Mouse (Mus musculus): ENCODE measurements around the gene Phyhipl. TPM values are rescaled to one million over a fixed set of nuclear protein-coding genes. Genes with fewer than 3 reads are reported as not detected.

Phyhipl gene
- polyA plus RNA-seq, 1 experiment: 0.63 TPM

GRCm38 (mm10) chr10:70677946-70678345 is 22.2 kb upstream of the Phyhipl start:
- no peak overlapping the region for H3K27ac ChIP-seq (ENCODE audit: insufficient read depth, low read length)
- no peaks in the 10 kb centered on the region for H3K4me1 ChIP-seq (ENCODE audit: control insufficient read depth, insufficient read depth, low read length)
- TF ChIP-seq CTCF (IDR thresholded peaks at IDR 0.05; ENCODE audit: borderline replicate concordance, insufficient read depth, low read length) (no peak), POLR2A (IDR thresholded peaks at IDR 0.05; ENCODE audit: low read depth, low read length) (no peak)
- no peak overlapping the region for H3K4me3 ChIP-seq (ENCODE audit: insufficient read depth, low read length)

- no peaks in the 10 kb centered on the region for H3K4me1 ChIP-seq (ENCODE audit: control insufficient read depth, insufficient read depth, low read length)
These were observed 507 bp upstream of the Phyhipl start for GRCm38 (mm10) chr10:70656272-70656671.

GRCm38 (mm10) chr10:70654655-70655054 is 1.1 kb downstream of the Phyhipl start:
- TF ChIP-seq CTCF (IDR thresholded peaks at IDR 0.05; ENCODE audit: borderline replicate concordance, insufficient read depth, low read length) (no peak), POLR2A (IDR thresholded peaks at IDR 0.05; ENCODE audit: low read depth, low read length) (no peak)
- H3K4me3 ChIP-seq (ENCODE audit: insufficient read depth, low read length): no peak overlapping the region
- no peak overlapping the region for H3K27ac ChIP-seq (ENCODE audit: insufficient read depth, low read length)
- H3K4me1 ChIP-seq (ENCODE audit: control insufficient read depth, insufficient read depth, low read length): no peaks in the 10 kb centered on the region

More at GRCm38 (mm10) chr10:70656272-70656671, 507 bp upstream of the Phyhipl start:
- no peak overlapping the region for H3K4me3 ChIP-seq (ENCODE audit: insufficient read depth, low read length)
- TF ChIP-seq CTCF (IDR thresholded peaks at IDR 0.05; ENCODE audit: borderline replicate concordance, insufficient read depth, low read length) (no peak), POLR2A (IDR thresholded peaks at IDR 0.05; ENCODE audit: low read depth, low read length) (no peak)
- H3K27ac ChIP-seq (ENCODE audit: insufficient read depth, low read length): no peak overlapping the region

GRCm38 (mm10) chr10:70654139-70654538 is 1.6 kb downstream of the Phyhipl start:
- Histone ChIP-seq H3K27ac (ENCODE audit: insufficient read depth, low read length) (no peak overlapping the region), H3K4me3 (ENCODE audit: insufficient read depth, low read length) (no peak overlapping the region), H3K4me1 (ENCODE audit: control insufficient read depth, insufficient read depth, low read length) (no peaks in the 10 kb centered on the region)
- TF ChIP-seq CTCF (IDR thresholded peaks at IDR 0.05; ENCODE audit: borderline replicate concordance, insufficient read depth, low read length): no peak
- no peak for TF ChIP-seq POLR2A (IDR thresholded peaks at IDR 0.05; ENCODE audit: low read depth, low read length)

GRCm38 (mm10) chr10:70651769-70652648 is 3.8 kb downstream of the Phyhipl start:
- Histone ChIP-seq H3K4me1 (ENCODE audit: control insufficient read depth, insufficient read depth, low read length) (no peaks in the 10 kb centered on the region), H3K4me3 (ENCODE audit: insufficient read depth, low read length) (no peak overlapping the region), H3K27ac (ENCODE audit: insufficient read depth, low read length) (no peak overlapping the region)
- TF ChIP-seq POLR2A (IDR thresholded peaks at IDR 0.05; ENCODE audit: low read depth, low read length) (no peak), CTCF (IDR thresholded peaks at IDR 0.05; ENCODE audit: borderline replicate concordance, insufficient read depth, low read length) (no peak)

GRCm38 (mm10) chr10:70648831-70649230 is 6.9 kb downstream of the Phyhipl start:
- TF ChIP-seq CTCF (IDR thresholded peaks at IDR 0.05; ENCODE audit: borderline replicate concordance, insufficient read depth, low read length) (no peak), POLR2A (IDR thresholded peaks at IDR 0.05; ENCODE audit: low read depth, low read length) (no peak)
- H3K27ac ChIP-seq (ENCODE audit: insufficient read depth, low read length): no peak overlapping the region
- no peak overlapping the region for H3K4me3 ChIP-seq (ENCODE audit: insufficient read depth, low read length)
- H3K4me1 ChIP-seq (ENCODE audit: control insufficient read depth, insufficient read depth, low read length): no peaks in the 10 kb centered on the region

GRCm38 (mm10) chr10:70643131-70643530 is 12.6 kb downstream of the Phyhipl start:
- TF ChIP-seq POLR2A (IDR thresholded peaks at IDR 0.05; ENCODE audit: low read depth, low read length) (no peak), CTCF (IDR thresholded peaks at IDR 0.05; ENCODE audit: borderline replicate concordance, insufficient read depth, low read length) (no peak)

GRCm38 (mm10) chr10:70640896-70641596 is 14.7 kb downstream of the Phyhipl start:
- H3K27ac ChIP-seq (ENCODE audit: insufficient read depth, low read length): no peak overlapping the region
- H3K4me3 ChIP-seq (ENCODE audit: insufficient read depth, low read length): no peak overlapping the region
- peaks cover 3% of the 10 kb centered on the region for H3K4me1 ChIP-seq (ENCODE audit: control insufficient read depth, insufficient read depth, low read length)
- TF ChIP-seq POLR2A (IDR thresholded peaks at IDR 0.05; ENCODE audit: low read depth, low read length) (no peak), CTCF (IDR thresholded peaks at IDR 0.05; ENCODE audit: borderline replicate concordance, insufficient read depth, low read length) (no peak)

More at GRCm38 (mm10) chr10:70643131-70643530, 12.6 kb downstream of the Phyhipl start:
- Histone ChIP-seq H3K4me1 (ENCODE audit: control insufficient read depth, insufficient read depth, low read length) (peaks cover 3% of the 10 kb centered on the region), H3K27ac (ENCODE audit: insufficient read depth, low read length) (no peak overlapping the region), H3K4me3 (ENCODE audit: insufficient read depth, low read length) (no peak overlapping the region)

- H3K27ac ChIP-seq (ENCODE audit: insufficient read depth, low read length): no peak overlapping the region
- H3K4me1 ChIP-seq (ENCODE audit: control insufficient read depth, insufficient read depth, low read length): peaks cover 3% of the 10 kb centered on the region
- H3K4me3 ChIP-seq (ENCODE audit: insufficient read depth, low read length): no peak overlapping the region
- TF ChIP-seq CTCF (IDR thresholded peaks at IDR 0.05; ENCODE audit: borderline replicate concordance, insufficient read depth, low read length) (no peak), POLR2A (IDR thresholded peaks at IDR 0.05; ENCODE audit: low read depth, low read length) (no peak)
These were observed 15.6 kb downstream of the Phyhipl start for GRCm38 (mm10) chr10:70640075-70640737.

All from embryonic fibroblast, embryonic 13.5 days (primary cell).